Mouse (Mus musculus) lung, postnatal 0 days (tissue): ENCODE data around the gene Pawr.

Experiments
- CTCF ChIP-seq: IDR thresholded peaks from 2 replicates; pipeline ENCODE4 v1.5.1; 2016; ENCODE audit warnings: antibody characterized with exemption, mild to moderate bottlenecking
- EP300 ChIP-seq: IDR thresholded peaks from 2 replicates; pipeline ENCODE4 v1.6.1; 2016; ENCODE audit warnings: antibody characterized with exemption, mild to moderate bottlenecking, control low read depth

GRCm38 (mm10) chr10:108395647-108396046 lies 63.7 kb downstream of the Pawr start:
- TF ChIP-seq CTCF (no peak), EP300 (no peak)
